ENCODE assay signal across 19 mouse cellular contexts in the genomic region with DNA sequence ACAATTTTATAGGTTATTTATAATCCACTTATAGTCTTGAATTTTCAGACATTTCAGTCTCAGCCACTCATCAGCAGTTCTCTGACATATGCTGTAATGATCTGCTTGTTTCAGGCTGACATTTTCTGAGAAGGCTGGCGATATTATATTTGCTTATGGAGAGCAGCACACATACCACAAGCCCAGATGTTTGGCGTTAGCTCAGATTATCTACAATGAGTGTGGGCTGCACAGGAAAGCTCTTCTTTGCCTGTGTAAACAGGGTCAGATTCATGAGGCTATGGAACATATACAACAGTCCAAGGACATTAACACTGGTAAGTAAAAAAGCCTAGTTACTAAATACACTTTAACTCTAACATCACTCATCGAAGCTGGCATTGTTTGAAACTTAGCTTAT. TPM values are rescaled to one million over a fixed set of nuclear protein-coding genes. Genes with fewer than 3 reads are reported as not detected.
"Had no signal": no experiment of that assay in that cellular context is flagged by ENCODE, and none has a peak within 500 bp of the region (broad histone marks: within the 10 kb centered on the region; RNA-seq: fewer than 3 reads in every experiment).

No protein-coding gene starts in this region.

- H3K27ac ChIP-seq: kidney, postnatal 0 days; layer of hippocampus, adult 2 months; left cerebral cortex, adult 2 months; liver, embryonic 13.5 days; lung, embryonic 15.5 days; stomach, postnatal 0 days had no signal

- H3K4me1 ChIP-seq: liver, embryonic 13.5 days; lung, embryonic 15.5 days had no signal

- H3K27me3 ChIP-seq: liver, embryonic 13.5 days; lung, embryonic 15.5 days had no signal

- H3K9me3 ChIP-seq: liver, embryonic 13.5 days; lung, embryonic 15.5 days had no signal

- H3K4me3 ChIP-seq: layer of hippocampus, adult 2 months; left cerebral cortex, adult 2 months; liver, embryonic 13.5 days; lung, embryonic 15.5 days had no signal

- H3K9ac ChIP-seq: liver, embryonic 13.5 days; lung, embryonic 15.5 days had no signal

- DNase-seq: kidney, postnatal 25 days; layer of hippocampus, adult 9-11 months; liver, embryonic 13.5 days; lung, postnatal 10 days; lung, postnatal 4 days; midbrain, embryonic 14.5 days; right cerebral cortex, postnatal 4 days; thymus, adult 2 months; thymus, postnatal 14 days; thymus, postnatal 4 days had no signal

- H3K4me2 ChIP-seq: liver, embryonic 13.5 days; lung, embryonic 15.5 days; midbrain, embryonic 11.5 days had no signal

- H3K36me3 ChIP-seq: liver, embryonic 13.5 days; lung, embryonic 15.5 days had no signal

RNA-seq across cellular contexts. Expression of a gene that starts 23.8 kb away (rescaled TPM):
- polyA plus RNA-seq: large intestine, adult 2 months; liver, adult 2 months; midbrain, postnatal 0 days; stomach, postnatal 0 days; thymus, adult 2 months had no signal
